Mouse (Mus musculus) layer of hippocampus, adult 2 months (tissue): ENCODE measurements around the gene Usp48. TPM values are rescaled to one million over a fixed set of nuclear protein-coding genes. Genes with fewer than 3 reads are reported as not detected.

Experiments
- DNase-seq, 2 experiments: peaks; one replicate each; pipeline ENCODE4 v3.0.0; 2022; ENCODE audit warnings: low spot score in 2 of 2
- H3K27ac ChIP-seq: fragments of 200-600 bp; 2 replicates; pipeline ENCODE4 v1.8.1; 2022
- H3K4me3 ChIP-seq: fragments of 200-600 bp; 2 replicates; pipeline ENCODE4 v1.8.1; 2022; ENCODE audit warnings: mild to moderate bottlenecking
- CTCF ChIP-seq: fragments of 200-600 bp; conservative IDR thresholded peaks from 2 replicates; pipeline ENCODE4 v1.8.1; 2022; ENCODE audit warnings: antibody characterized with exemption, mild to moderate bottlenecking, moderate library complexity
- total RNA-seq, 2 experiments: library from RNA; stranded (reverse); gene quantifications; 2 replicates each; pipeline ENCODE4 v1.2.3; 2021

The Usp48 gene
- total RNA-seq, 2 experiments from 2014 or later, result 142 to 160 TPM

DNA sequence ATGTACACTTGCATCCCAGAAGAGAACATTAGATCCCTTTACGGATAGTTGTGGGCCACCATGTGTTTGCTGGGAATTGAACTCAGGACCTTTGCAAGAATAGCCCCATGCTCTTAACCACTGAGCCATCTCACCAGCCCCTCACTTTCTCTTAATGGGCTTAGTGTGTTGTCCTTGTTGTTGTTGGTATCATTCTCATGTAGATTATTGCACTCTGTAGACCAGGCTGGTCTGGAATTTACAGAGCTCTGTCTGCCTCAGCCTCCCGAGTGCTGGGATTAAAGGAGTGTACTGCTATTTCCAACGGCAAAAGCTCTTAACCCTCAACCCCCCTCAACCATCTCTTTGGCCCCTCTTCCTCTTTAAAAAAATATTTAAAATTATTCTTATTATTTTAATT is 4.0 kb upstream of the Usp48 start:
- Histone ChIP-seq H3K27ac (no peak overlapping the region), H3K4me3 (no peak overlapping the region)
- no peak for DNase-seq
- TF ChIP-seq CTCF, result no peak

DNA sequence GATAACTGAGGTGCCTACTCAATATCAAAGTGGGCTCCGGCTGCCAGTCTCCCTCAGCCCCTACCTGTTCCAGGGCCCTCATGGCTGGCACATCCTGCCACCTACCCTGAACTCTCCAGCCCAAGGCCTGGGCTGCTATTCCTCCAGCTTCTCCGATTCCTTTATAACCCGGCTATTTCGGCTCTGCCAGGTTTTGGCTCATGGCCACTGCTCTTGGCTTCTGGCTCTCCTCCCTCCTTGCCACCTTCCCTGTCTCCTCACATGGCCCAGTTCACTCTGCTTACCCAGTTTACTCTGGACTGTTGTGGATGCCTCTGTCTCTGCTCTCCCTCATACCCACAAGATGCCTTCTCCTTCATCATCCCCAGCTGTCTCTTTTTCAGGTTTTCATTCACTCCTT is 2.6 kb upstream of the Usp48 start:
- no peak for TF ChIP-seq CTCF
- no peak overlapping the region for H3K4me3 ChIP-seq
- H3K27ac ChIP-seq, result no peak overlapping the region
- DNase-seq, result no peak

DNA sequence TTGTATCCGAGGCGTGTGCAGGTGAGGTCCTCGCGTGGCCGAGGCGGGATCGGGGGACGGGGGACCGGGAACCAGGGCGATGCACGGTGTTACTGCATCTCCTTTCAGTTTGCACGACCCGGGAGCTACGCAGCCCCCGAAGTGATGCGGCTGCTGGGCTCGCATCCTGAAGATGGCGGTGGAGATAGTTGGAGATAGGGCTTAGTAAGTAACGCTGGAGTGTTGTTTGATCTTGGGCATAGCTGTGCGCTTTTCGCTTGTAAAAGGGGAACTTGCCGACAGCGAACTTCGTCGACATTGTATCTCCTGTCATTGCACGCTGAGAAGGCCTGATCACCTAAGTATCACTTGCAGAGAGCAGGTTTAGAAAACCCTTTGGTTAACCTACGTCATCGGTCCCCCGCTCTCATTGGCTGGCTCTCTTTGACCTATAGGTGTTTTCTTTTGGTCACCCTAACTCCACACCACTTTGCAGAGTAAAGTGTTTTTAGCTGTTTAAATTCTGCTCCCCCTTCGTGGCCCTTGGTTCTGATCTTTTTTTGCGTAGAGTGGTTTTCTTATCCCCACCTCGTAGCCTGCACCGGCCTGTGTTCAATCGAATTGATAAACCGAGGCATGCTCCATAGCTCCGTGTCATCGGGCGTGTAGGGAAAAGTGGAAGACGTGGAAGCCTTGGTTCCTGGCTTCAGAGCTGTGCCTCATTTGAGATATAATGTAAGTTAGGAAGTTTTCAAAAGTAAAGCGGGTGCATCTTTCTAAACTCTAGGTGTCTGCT is 1.1 kb downstream of the Usp48 start:
- H3K4me3 ChIP-seq, result peak overlapping the region; percentile 95
- no peak for TF ChIP-seq CTCF
- H3K27ac ChIP-seq, result peak overlapping the region; percentile 99
- peak; percentile 23 to 29 for DNase-seq

GRCm38 (mm10) chr4:137597098-137597630 is 3.6 kb downstream of the Usp48 start:
- Histone ChIP-seq H3K27ac (no peak overlapping the region), H3K4me3 (no peak overlapping the region)
- TF ChIP-seq CTCF, result no peak
- DNase-seq, result no peak

- Histone ChIP-seq H3K4me3 (no peak overlapping the region), H3K27ac (no peak overlapping the region)
- no peak for TF ChIP-seq CTCF
- DNase-seq, result no peak
Measured at GRCm38 (mm10) chr4:137598577-137598976, 5.0 kb downstream of the Usp48 start.

DNA sequence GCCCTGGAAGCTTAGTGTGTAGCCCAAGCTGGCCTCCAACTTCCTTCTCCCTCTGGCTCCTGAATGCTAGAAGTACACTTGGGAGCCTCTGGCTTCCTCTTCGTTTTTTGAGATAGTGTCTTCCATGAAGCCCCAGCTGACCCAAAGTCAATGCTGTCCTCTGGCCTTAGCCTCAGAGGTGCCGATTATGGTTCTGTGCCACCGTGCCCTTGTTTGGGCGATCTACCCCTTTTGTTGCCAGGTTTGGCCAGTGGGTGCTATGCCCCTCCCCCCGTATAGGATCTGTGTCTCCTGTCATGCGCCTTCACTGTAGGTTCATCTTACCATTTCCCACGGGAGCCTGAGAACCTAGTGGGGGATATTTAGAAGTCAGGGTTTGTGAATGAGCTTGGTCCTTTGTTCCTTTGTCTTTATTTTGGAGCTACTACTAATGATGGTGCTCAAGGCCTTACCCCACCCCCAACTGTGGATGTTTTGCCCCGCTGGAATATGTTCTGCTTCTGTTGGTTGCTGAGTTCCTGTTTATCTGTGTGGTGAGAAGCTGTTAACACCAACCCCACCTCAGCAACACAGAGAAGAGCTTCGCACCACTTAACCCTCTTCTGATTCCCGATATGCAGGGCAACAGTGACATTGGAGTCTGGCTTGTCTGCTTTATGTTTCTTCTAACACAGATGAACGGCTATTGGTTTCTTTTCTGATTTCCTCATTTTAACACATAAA is 10.1 kb downstream of the Usp48 start:
- no peak for TF ChIP-seq CTCF
- H3K27ac ChIP-seq, result peak overlapping the region; percentile 55; the same call in 1 of the 2 replicates
- DNase-seq, result no peak

GRCm38 (mm10) chr4:137607023-137607422 is 13.5 kb downstream of the Usp48 start:
- TF ChIP-seq CTCF, result no peak
- H3K27ac ChIP-seq, result no peak overlapping the region
- H3K4me3 ChIP-seq, result no peak overlapping the region
- DNase-seq, result no peak

More for the DNA sequence above, 10.1 kb downstream of the Usp48 start:
- H3K4me3 ChIP-seq, result no peak overlapping the region

GRCm38 (mm10) chr4:137609281-137609680 is 15.7 kb downstream of the Usp48 start:
- no peak for TF ChIP-seq CTCF
- H3K27ac ChIP-seq, result no peak overlapping the region
- DNase-seq, result no peak
- no peak overlapping the region for H3K4me3 ChIP-seq

DNA sequence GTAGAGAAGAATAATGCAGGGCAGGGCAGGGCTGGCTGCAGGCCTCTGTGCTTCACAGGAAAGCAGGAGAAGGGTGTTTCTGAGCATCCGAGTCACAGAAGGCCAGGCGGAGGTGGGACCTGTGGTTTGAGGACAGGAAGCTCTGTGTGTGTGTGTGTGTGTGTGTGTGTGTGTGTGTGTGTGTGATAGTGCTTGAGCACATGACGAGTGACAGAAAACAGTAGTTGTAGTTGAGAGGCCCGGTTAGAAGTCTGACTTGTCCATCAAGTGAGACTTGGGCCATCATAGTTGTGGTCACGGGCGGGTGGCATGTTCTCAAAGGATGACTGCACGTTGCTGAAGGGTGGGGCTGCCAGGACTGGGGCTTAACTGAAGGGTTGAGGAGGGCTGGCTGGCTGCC is 16.1 kb downstream of the Usp48 start:
- no peak for TF ChIP-seq CTCF
- Histone ChIP-seq H3K4me3 (no peak overlapping the region), H3K27ac (no peak overlapping the region)
- DNase-seq, result no peak

DNA sequence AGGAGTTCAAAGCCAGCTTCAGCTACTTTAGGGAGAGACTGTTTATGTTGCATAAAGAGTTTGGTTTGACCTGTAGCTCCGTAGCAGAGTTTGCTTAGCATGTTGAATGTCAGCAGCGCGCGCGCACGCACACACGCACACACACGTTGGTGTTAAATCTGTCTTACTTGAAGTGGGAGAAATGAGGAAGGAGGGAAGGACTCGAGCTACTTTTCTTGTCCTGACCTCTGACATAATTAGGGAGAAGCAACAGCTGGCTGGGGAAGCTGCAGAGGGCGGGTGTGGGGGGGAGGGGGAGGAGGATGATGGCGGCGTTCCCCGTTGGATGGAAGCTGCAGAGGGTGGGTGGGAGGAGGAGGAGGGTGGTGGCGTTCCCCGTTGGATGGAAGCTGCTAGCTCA is 16.7 kb downstream of the Usp48 start:
- Histone ChIP-seq H3K27ac (0 out of 2 replicates have a peak overlapping the region, but pooled peaks have one; percentile 12), H3K4me3 (no peak overlapping the region)
- TF ChIP-seq CTCF, result no peak
- DNase-seq, result no peak

GRCm38 (mm10) chr4:137622847-137623246 is 29.3 kb downstream of the Usp48 start:
- DNase-seq, result no peak
- Histone ChIP-seq H3K4me3 (no peak overlapping the region), H3K27ac (peak overlapping the region; percentile 0; the same call in 1 of the 2 replicates)
- no peak for TF ChIP-seq CTCF

GRCm38 (mm10) chr4:137627476-137628235 is 34.1 kb downstream of the Usp48 start:
- Histone ChIP-seq H3K4me3 (no peak overlapping the region), H3K27ac (0 out of 2 replicates have a peak overlapping the region, but pooled peaks have one; percentile 0)
- TF ChIP-seq CTCF, result no peak
- DNase-seq, result no peak

- Histone ChIP-seq H3K4me3 (no peak overlapping the region), H3K27ac (peak overlapping the region; percentile 0; the same call in 1 of the 2 replicates)
- DNase-seq, result no peak
- TF ChIP-seq CTCF, result no peak
Measured at GRCm38 (mm10) chr4:137628400-137628799, 34.8 kb downstream of the Usp48 start.
